Mouse (Mus musculus): ENCODE measurements around the gene Fxn. TPM values are rescaled to one million over a fixed set of nuclear protein-coding genes. Genes with fewer than 3 reads are reported as not detected.

Fxn gene
- 63.3 and 64.1 TPM in 2 replicates for polyA plus RNA-seq (2016; fragmentation: Nextera tagmentation; extraction: Ambion mirVana)

- Histone ChIP-seq H3K27ac (peak within 1 kb of the TSS; percentile 95), H3K9me3 (no peaks in the 10 kb centered on the region), H3K36me3 (peaks cover 8% of the 10 kb centered on the region; the same call in 1 of the 2 replicates), H3K4me3 (replicated peaks) (peak within 1 kb of the TSS; percentile 69), H3K4me1 (replicated peaks) (peaks cover 5% of the 10 kb centered on the region), H3K4me2 (peak within 1 kb of the TSS; percentile 79), H3K27me3 (no peaks in the 10 kb centered on the region), H3K9ac (replicated peaks) (peak within 1 kb of the TSS; percentile 78)
- under 1% methylated on average over 12 of the region's 22 CpGs for WGBS
- ATAC-seq (ENCODE audit: insufficient number of reproducible peaks, insufficient read depth, low FRiP score, low TSS enrichment, low read depth): peak; percentile 96
Observed at GRCm38 (mm10) chr19:24280601-24281228, at the start of gene Fxn. TSS of gene Fxn (minus strand) at chr19:24280605.

- WGBS: 60% methylated on average over 2 of the region's 2 CpGs
- H3K27me3 ChIP-seq: no peaks in the 10 kb centered on the region
- no peaks in the 10 kb centered on the region for H3K9me3 ChIP-seq
- H3K4me1 ChIP-seq (replicated peaks): peaks cover 8% of the 10 kb centered on the region; the same call in 1 of the 2 replicates
- no peak overlapping the region for H3K27ac ChIP-seq
- no peaks in the 10 kb centered on the region for H3K36me3 ChIP-seq
- no peak overlapping the region for H3K4me2 ChIP-seq
- no peak for ATAC-seq (ENCODE audit: insufficient number of reproducible peaks, insufficient read depth, low FRiP score, low TSS enrichment, low read depth)
- no peak overlapping the region for H3K4me3 ChIP-seq (replicated peaks)
- H3K9ac ChIP-seq (replicated peaks): no peak overlapping the region
Observed at GRCm38 (mm10) chr19:24327921-24328320, 47.5 kb upstream of the Fxn start.

- 14% methylated on average over 1 of the region's 1 CpGs for WGBS
Observed at GRCm38 (mm10) chr19:24326969-24327368, 46.6 kb upstream of the Fxn start.

GRCm38 (mm10) chr19:24325692-24326091 lies 45.3 kb upstream of the Fxn start:
- Histone ChIP-seq H3K4me2 (no peak overlapping the region), H3K27ac (no peak overlapping the region), H3K36me3 (no peaks in the 10 kb centered on the region), H3K27me3 (0 out of 2 replicates have a peak, but pooled peaks cover 3% of the 10 kb centered on the region), H3K9me3 (no peaks in the 10 kb centered on the region), H3K4me1 (replicated peaks) (peaks cover 8% of the 10 kb centered on the region; the same call in 1 of the 2 replicates), H3K4me3 (replicated peaks) (no peak overlapping the region), H3K9ac (replicated peaks) (no peak overlapping the region)
- 79% methylated on average over 6 of the region's 6 CpGs for whole genome bisulfite sequencing
- ATAC-seq (ENCODE audit: insufficient number of reproducible peaks, insufficient read depth, low FRiP score, low TSS enrichment, low read depth): no peak

More at GRCm38 (mm10) chr19:24326969-24327368, 46.6 kb upstream of the Fxn start:
- no peaks in the 10 kb centered on the region for H3K9me3 ChIP-seq
- no peak for ATAC-seq (ENCODE audit: insufficient number of reproducible peaks, insufficient read depth, low FRiP score, low TSS enrichment, low read depth)
- H3K4me2 ChIP-seq: no peak overlapping the region
- H3K36me3 ChIP-seq: no peaks in the 10 kb centered on the region
- no peak overlapping the region for H3K9ac ChIP-seq (replicated peaks)
- no peak overlapping the region for H3K4me3 ChIP-seq (replicated peaks)
- peaks cover 8% of the 10 kb centered on the region; the same call in 1 of the 2 replicates for H3K4me1 ChIP-seq (replicated peaks)
- H3K27ac ChIP-seq: no peak overlapping the region
- H3K27me3 ChIP-seq: no peaks in the 10 kb centered on the region

- Histone ChIP-seq H3K4me1 (replicated peaks) (peaks cover 8% of the 10 kb centered on the region; the same call in 1 of the 2 replicates), H3K4me3 (replicated peaks) (no peak overlapping the region), H3K9ac (replicated peaks) (no peak overlapping the region), H3K36me3 (no peaks in the 10 kb centered on the region), H3K9me3 (no peaks in the 10 kb centered on the region), H3K27me3 (0 out of 2 replicates have a peak, but pooled peaks cover 3% of the 10 kb centered on the region), H3K4me2 (no peak overlapping the region), H3K27ac (peak overlapping the region; percentile 45; the same call in 1 of the 2 replicates)
- ATAC-seq (ENCODE audit: insufficient number of reproducible peaks, insufficient read depth, low FRiP score, low TSS enrichment, low read depth): no peak
- 44% methylated on average over 10 of the region's 10 CpGs for WGBS
Observed at GRCm38 (mm10) chr19:24323841-24324613, 43.6 kb upstream of the Fxn start.

- no peak for ATAC-seq (ENCODE audit: insufficient number of reproducible peaks, insufficient read depth, low FRiP score, low TSS enrichment, low read depth)
- H3K4me2 ChIP-seq: no peak overlapping the region
- H3K27me3 ChIP-seq: 0 out of 2 replicates have a peak, but pooled peaks cover 3% of the 10 kb centered on the region
- H3K9ac ChIP-seq (replicated peaks): no peak overlapping the region
- no peak overlapping the region for H3K27ac ChIP-seq
- peaks cover 8% of the 10 kb centered on the region; the same call in 1 of the 2 replicates for H3K4me1 ChIP-seq (replicated peaks)
- no peaks in the 10 kb centered on the region for H3K9me3 ChIP-seq
- no peak overlapping the region for H3K4me3 ChIP-seq (replicated peaks)
- 93% methylated on average over 8 of the region's 8 CpGs for WGBS
- no peaks in the 10 kb centered on the region for H3K36me3 ChIP-seq
Observed at GRCm38 (mm10) chr19:24321900-24322311, 41.5 kb upstream of the Fxn start.

GRCm38 (mm10) chr19:24321211-24321899 lies 41.0 kb upstream of the Fxn start:
- H3K4me3 ChIP-seq (replicated peaks): no peak overlapping the region
- ATAC-seq (ENCODE audit: insufficient number of reproducible peaks, insufficient read depth, low FRiP score, low TSS enrichment, low read depth): no peak
- no peaks in the 10 kb centered on the region for H3K36me3 ChIP-seq
- H3K27ac ChIP-seq: no peak overlapping the region
- H3K9me3 ChIP-seq: no peaks in the 10 kb centered on the region
- 89% methylated on average over 6 of the region's 6 CpGs for WGBS
- 0 out of 2 replicates have a peak, but pooled peaks cover 3% of the 10 kb centered on the region for H3K27me3 ChIP-seq
- no peak overlapping the region for H3K4me2 ChIP-seq
- H3K9ac ChIP-seq (replicated peaks): no peak overlapping the region
- peaks cover 8% of the 10 kb centered on the region; the same call in 1 of the 2 replicates for H3K4me1 ChIP-seq (replicated peaks)

GRCm38 (mm10) chr19:24318172-24318571 lies 37.8 kb upstream of the Fxn start:
- no peak for ATAC-seq (ENCODE audit: insufficient number of reproducible peaks, insufficient read depth, low FRiP score, low TSS enrichment, low read depth)
- Histone ChIP-seq H3K9ac (replicated peaks) (no peak overlapping the region), H3K4me3 (replicated peaks) (no peak overlapping the region), H3K9me3 (no peaks in the 10 kb centered on the region), H3K4me2 (no peak overlapping the region), H3K36me3 (no peaks in the 10 kb centered on the region), H3K4me1 (replicated peaks) (no peaks in the 10 kb centered on the region), H3K27me3 (0 out of 2 replicates have a peak, but pooled peaks cover 3% of the 10 kb centered on the region), H3K27ac (no peak overlapping the region)
- WGBS: 79% methylated on average over 10 of the region's 10 CpGs

- ATAC-seq (ENCODE audit: insufficient number of reproducible peaks, insufficient read depth, low FRiP score, low TSS enrichment, low read depth): no peak
- Histone ChIP-seq H3K4me3 (replicated peaks) (no peak overlapping the region), H3K27me3 (0 out of 2 replicates have a peak, but pooled peaks cover 3% of the 10 kb centered on the region), H3K27ac (no peak overlapping the region), H3K4me1 (replicated peaks) (no peaks in the 10 kb centered on the region), H3K9ac (replicated peaks) (no peak overlapping the region), H3K36me3 (no peaks in the 10 kb centered on the region), H3K4me2 (no peak overlapping the region), H3K9me3 (no peaks in the 10 kb centered on the region)
- WGBS: 82% methylated on average over 2 of the region's 2 CpGs
Observed at GRCm38 (mm10) chr19:24317731-24318130, 37.3 kb upstream of the Fxn start.

GRCm38 (mm10) chr19:24317038-24317591 lies 36.7 kb upstream of the Fxn start:
- Histone ChIP-seq H3K36me3 (no peaks in the 10 kb centered on the region), H3K27ac (no peak overlapping the region), H3K4me2 (no peak overlapping the region), H3K9me3 (no peaks in the 10 kb centered on the region), H3K9ac (replicated peaks) (no peak overlapping the region), H3K4me1 (replicated peaks) (no peaks in the 10 kb centered on the region), H3K4me3 (replicated peaks) (no peak overlapping the region), H3K27me3 (0 out of 2 replicates have a peak, but pooled peaks cover 3% of the 10 kb centered on the region)
- no peak for ATAC-seq (ENCODE audit: insufficient number of reproducible peaks, insufficient read depth, low FRiP score, low TSS enrichment, low read depth)
- WGBS: 53% methylated on average over 15 of the region's 15 CpGs
